Mouse (Mus musculus) heart, embryonic 14.5 days (tissue): ENCODE results near the gene Cers3. TPM values are rescaled to one million over a fixed set of nuclear protein-coding genes. Genes with fewer than 3 reads are reported as not detected.
A peak's percentile ranks its signal among the peaks of the same experiment; 100 is the strongest.

Source experiments
- ATAC-seq: fragments of 200-750 bp; cut with Nextera tagmentation; 2 replicates; pipeline ENCODE4 v1.8.0; 2017; ENCODE audit warnings: low read depth, moderate TSS enrichment; ENCODE audit not compliant: insufficient number of reproducible peaks, insufficient read depth, low FRiP score
- H3K27ac ChIP-seq, 2 experiments: fragments of 200-500 bp in 1 of 2; fragments of 300-500 bp in 1 of 2; sonication (generic) in 1 of 2; replicated peaks in 1 of 2; 2 replicates each; pipeline ENCODE4 v1.5.1; 2012 to 2014; ENCODE audit warnings: low read depth in 2 of 2, low read length in 2 of 2, control low read depth in 1 of 2, mild to moderate bottlenecking in 1 of 2, mixed read lengths in 1 of 2; ENCODE audit not compliant: control insufficient read depth in 1 of 2, insufficient read depth in 1 of 2
- H3K27me3 ChIP-seq: fragments of 300-500 bp; sonication (generic); 2 replicates; pipeline ENCODE4 v1.6.1; 2014; ENCODE audit warnings: mild to moderate bottlenecking, low read length, control low read depth; ENCODE audit not compliant: control insufficient read depth, insufficient read depth
- H3K36me3 ChIP-seq: fragments of 300-500 bp; sonication (generic); 2 replicates; pipeline ENCODE4 v1.6.1; 2014; ENCODE audit warnings: mild to moderate bottlenecking, control low read depth, low read length, mixed read lengths; ENCODE audit not compliant: control insufficient read depth, insufficient read depth
- H3K4me1 ChIP-seq, 2 experiments: fragments of 200-500 bp in 1 of 2; fragments of 300-500 bp in 1 of 2; sonication (generic) in 1 of 2; 2 replicates each; pipeline ENCODE4 v1.6.1; 2012 to 2014; ENCODE audit warnings: low read length in 2 of 2, control low read depth in 1 of 2, mixed read lengths in 1 of 2; ENCODE audit not compliant: control insufficient read depth in 2 of 2, insufficient read depth in 2 of 2
- H3K4me2 ChIP-seq: fragments of 300-500 bp; sonication (generic); 2 replicates; pipeline ENCODE4 v1.6.1; 2014; ENCODE audit warnings: mild to moderate bottlenecking, low read length
- H3K4me3 ChIP-seq, 2 experiments: fragments of 200-500 bp in 1 of 2; fragments of 300-500 bp in 1 of 2; sonication (generic) in 1 of 2; 2 replicates each; pipeline ENCODE4 v1.5.1; 2012 to 2014; ENCODE audit warnings: low read length in 2 of 2, mild to moderate bottlenecking in 2 of 2, control low read depth in 1 of 2, low read depth in 1 of 2, moderate library complexity in 1 of 2; ENCODE audit not compliant: control insufficient read depth in 1 of 2, insufficient read depth in 1 of 2
- H3K9ac ChIP-seq: fragments of 300-500 bp; sonication (generic); 2 replicates; pipeline ENCODE4 v1.6.1; 2014; ENCODE audit warnings: mild to moderate bottlenecking, low read length
- H3K9me3 ChIP-seq: fragments of 300-500 bp; sonication (generic); 2 replicates; pipeline ENCODE4 v1.6.1; 2016; ENCODE audit warnings: low read length, control low read depth; ENCODE audit not compliant: control insufficient read depth
- WGBS: fragments of 180-500 bp; shearing (Covaris S2); extraction: QIAGEN DNeasy Blood & Tissue Kit; methylation state at CpG from one replicate; pipeline ENCODE4 v1.1.7; 2014; 5-methylcytosine and 5-hydroxymethylcytosine counted together
- polyA plus RNA-seq: library from polyadenylated mRNA; unstranded; fragments of >200 nt; fragmentation: Nextera tagmentation; extraction: Ambion mirVana; gene quantifications from 2 replicates; pipeline ENCODE4 v1.2.1, GENCODE M21; 2014

Gene Cers3
- polyA plus RNA-seq, 1 experiment from 2014 or later: 0.36 TPM

- Histone ChIP-seq H3K4me3 (no peak overlapping the region), H3K27ac (no peak overlapping the region), H3K27me3 (no peaks in the 10 kb centered on the region), H3K4me2 (no peak overlapping the region), H3K9me3 (no peaks in the 10 kb centered on the region), H3K4me1 (no peaks in the 10 kb centered on the region), H3K9ac (no peak overlapping the region), H3K36me3 (no peaks in the 10 kb centered on the region)
- WGBS: 83% methylated on average over 2 of the region's 2 CpGs
- ATAC-seq: no peak
These were observed 14.1 kb upstream of the Cers3 start for GRCm38 (mm10) chr7:66729232-66729631.

DNA sequence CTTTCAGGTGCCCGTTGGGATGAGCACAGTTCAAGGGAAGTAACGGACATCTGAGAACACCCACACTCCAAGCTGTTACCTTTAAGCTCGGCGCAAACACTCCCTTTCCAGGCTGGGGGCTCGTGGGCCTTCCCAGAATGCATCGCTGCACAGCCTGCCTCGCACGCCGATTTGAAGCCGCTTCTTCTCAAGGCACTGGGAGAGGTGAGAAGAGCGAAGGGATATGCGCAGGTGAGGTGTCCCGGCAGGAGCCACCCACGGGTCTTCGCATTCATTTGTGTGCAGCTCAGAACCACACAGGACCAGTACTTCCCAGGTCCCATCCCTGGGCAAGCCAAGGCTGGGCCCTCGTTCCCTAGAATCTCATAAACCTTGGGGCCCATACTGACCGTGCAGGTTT, 9.9 kb upstream of the Cers3 start:
- WGBS: 95% methylated on average over 17 of the region's 17 CpGs
- H3K4me1 ChIP-seq: peaks cover 0 to 6% of the 10 kb centered on the region in 2 experiments; a peak in 2 of 4 replicates
- no peak for ATAC-seq
- H3K36me3 ChIP-seq: no peaks in the 10 kb centered on the region
- H3K9ac ChIP-seq: no peak overlapping the region
- no peaks in the 10 kb centered on the region for H3K9me3 ChIP-seq
- no peak overlapping the region for H3K4me2 ChIP-seq
- H3K27me3 ChIP-seq: no peaks in the 10 kb centered on the region
- no peak overlapping the region for H3K27ac ChIP-seq
- H3K4me3 ChIP-seq: no peak overlapping the region

- no peak for ATAC-seq
- H3K36me3 ChIP-seq: no peaks in the 10 kb centered on the region
- no peaks in the 10 kb centered on the region for H3K27me3 ChIP-seq
- no peak overlapping the region for H3K9ac ChIP-seq
- peaks cover 0 to 6% of the 10 kb centered on the region in 2 experiments; a peak in 2 of 4 replicates for H3K4me1 ChIP-seq
- 95% methylated on average over 11 of the region's 11 CpGs for WGBS
- no peak overlapping the region for H3K4me2 ChIP-seq
- no peaks in the 10 kb centered on the region for H3K9me3 ChIP-seq
- H3K27ac ChIP-seq: no peak overlapping the region
- no peak overlapping the region for H3K4me3 ChIP-seq
These were observed 9.4 kb upstream of the Cers3 start for GRCm38 (mm10) chr7:66733882-66734281.

GRCm38 (mm10) chr7:66734466-66734865, 8.8 kb upstream of the Cers3 start:
- 87% methylated on average over 4 of the region's 4 CpGs for WGBS
- Histone ChIP-seq H3K9ac (no peak overlapping the region), H3K9me3 (no peaks in the 10 kb centered on the region), H3K4me1 (peaks cover 0 to 6% of the 10 kb centered on the region in 2 experiments; a peak in 2 of 4 replicates), H3K36me3 (no peaks in the 10 kb centered on the region), H3K27me3 (no peaks in the 10 kb centered on the region), H3K4me2 (no peak overlapping the region), H3K27ac (no peak overlapping the region), H3K4me3 (no peak overlapping the region)
- no peak for ATAC-seq

GRCm38 (mm10) chr7:66734993-66735392, 8.3 kb upstream of the Cers3 start:
- no peak for ATAC-seq
- Histone ChIP-seq H3K27me3 (no peaks in the 10 kb centered on the region), H3K4me2 (no peak overlapping the region; the same call in 1 of the 2 replicates), H3K4me3 (no peak overlapping the region), H3K4me1 (peaks cover under 1 to 6% of the 10 kb centered on the region in 2 experiments; a peak in 3 of 4 replicates), H3K36me3 (no peaks in the 10 kb centered on the region), H3K27ac (peak overlapping the region in 1 of 2 experiments; percentile 45; a peak in 1 of 4 replicates), H3K9ac (no peak overlapping the region), H3K9me3 (no peaks in the 10 kb centered on the region)
- WGBS: 31% methylated on average over 6 of the region's 6 CpGs

GRCm38 (mm10) chr7:66737418-66737817, 5.9 kb upstream of the Cers3 start:
- Histone ChIP-seq H3K27ac (no peak overlapping the region), H3K4me1 (peaks cover 9 to 13% of the 10 kb centered on the region in 2 experiments), H3K4me3 (no peak overlapping the region), H3K9me3 (no peaks in the 10 kb centered on the region), H3K4me2 (no peak overlapping the region), H3K27me3 (no peaks in the 10 kb centered on the region), H3K9ac (no peak overlapping the region), H3K36me3 (no peaks in the 10 kb centered on the region)
- no peak for ATAC-seq
- WGBS: 76% methylated on average over 4 of the region's 4 CpGs

DNA sequence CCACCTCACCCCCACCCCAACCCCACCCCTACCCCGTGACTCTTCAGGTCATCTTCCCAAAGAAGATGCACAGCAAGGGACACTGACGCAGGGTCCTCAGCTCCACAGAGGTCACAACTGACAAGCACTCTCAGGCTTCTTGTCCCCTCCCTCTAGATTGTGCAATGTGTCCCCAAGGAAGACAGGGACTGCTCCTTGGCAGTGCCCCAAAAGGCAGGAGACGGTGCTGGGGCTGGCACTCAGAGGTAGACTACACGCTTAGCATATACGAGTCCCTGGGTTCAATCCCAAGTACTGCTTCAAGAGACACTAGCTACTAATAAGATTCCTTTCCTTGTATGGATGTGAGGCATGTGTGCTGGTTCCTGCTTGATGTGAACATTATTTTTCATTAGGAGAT, 2.3 kb upstream of the Cers3 start:
- H3K27me3 ChIP-seq: no peaks in the 10 kb centered on the region
- H3K9me3 ChIP-seq: no peaks in the 10 kb centered on the region
- WGBS: 63% methylated on average over 5 of the region's 5 CpGs
- no peak for ATAC-seq
- no peak overlapping the region for H3K4me2 ChIP-seq
- H3K9ac ChIP-seq: no peak overlapping the region
- H3K36me3 ChIP-seq: no peaks in the 10 kb centered on the region
- H3K4me1 ChIP-seq: peaks cover 7 to 9% of the 10 kb centered on the region in 2 experiments; a peak in 3 of 4 replicates
- no peak overlapping the region for H3K27ac ChIP-seq
- no peak overlapping the region for H3K4me3 ChIP-seq

- Histone ChIP-seq H3K4me3 (no peak overlapping the region), H3K9ac (no peak overlapping the region), H3K27me3 (no peaks in the 10 kb centered on the region), H3K9me3 (no peaks in the 10 kb centered on the region), H3K36me3 (no peaks in the 10 kb centered on the region), H3K4me1 (peaks cover 11% of the 10 kb centered on the region in 2 experiments), H3K27ac (no peak overlapping the region), H3K4me2 (no peak overlapping the region)
- 76% methylated on average over 8 of the region's 8 CpGs for WGBS
- ATAC-seq: no peak
These were observed 1.9 kb upstream of the Cers3 start for GRCm38 (mm10) chr7:66741412-66741811.
